Mouse (Mus musculus): Measurements from ENCODE around the gene Fam57a.

GRCm38 (mm10) chr11:76255431-76256001, 76.0 kb downstream of the Fam57a start:
- TF ChIP-seq POLR2A (IDR thresholded peaks at IDR 0.05; ENCODE audit: low read depth, low read length) (no peak), CTCF (IDR thresholded peaks at IDR 0.05; ENCODE audit: extremely low read depth, insufficient read depth, insufficient read length, insufficient replicate concordance) (no peak)
